Mouse (Mus musculus) forebrain, embryonic 16.5 days (tissue): ENCODE measurements around the gene Dgkb. TPM values are rescaled to one million over a fixed set of nuclear protein-coding genes. Genes with fewer than 3 reads are reported as not detected.

Experiments
- ATAC-seq: fragments of 200-750 bp; cut with Nextera tagmentation; 2 replicates; pipeline ENCODE4 v1.8.0; 2017; ENCODE audit warnings: mild to moderate bottlenecking, moderate library complexity
- H3K27ac ChIP-seq: fragments of 300-500 bp; sonication (generic); 2 replicates; pipeline ENCODE4 v1.5.1; 2014; ENCODE audit warnings: low read length, control low read depth
- H3K27me3 ChIP-seq: fragments of 300-500 bp; sonication (generic); replicated peaks from 2 replicates; pipeline ENCODE4 v1.6.1; 2014; ENCODE audit warnings: low read length; ENCODE audit not compliant: control insufficient read depth, insufficient read depth
- H3K36me3 ChIP-seq: fragments of 300-500 bp; sonication (generic); 2 replicates; pipeline ENCODE4 v1.6.1; 2014; ENCODE audit not compliant: control insufficient read depth, insufficient read depth
- H3K4me1 ChIP-seq: fragments of 300-500 bp; sonication (generic); replicated peaks from 2 replicates; pipeline ENCODE4 v1.6.1; 2014; ENCODE audit warnings: low read length; ENCODE audit not compliant: control insufficient read depth, insufficient read depth
- H3K4me2 ChIP-seq: fragments of 300-500 bp; sonication (generic); 2 replicates; pipeline ENCODE4 v1.6.1; 2014; ENCODE audit warnings: mild to moderate bottlenecking, low read length, control low read depth
- H3K4me3 ChIP-seq: fragments of 300-500 bp; sonication (generic); replicated peaks from 2 replicates; pipeline ENCODE4 v1.5.1; 2014; ENCODE audit warnings: mild to moderate bottlenecking, low read length, control low read depth
- H3K9ac ChIP-seq: fragments of 300-500 bp; sonication (generic); replicated peaks from 2 replicates; pipeline ENCODE4 v1.6.1; 2014; ENCODE audit warnings: low read depth, low read length, control low read depth
- H3K9me3 ChIP-seq: fragments of 300-500 bp; sonication (generic); 2 replicates; pipeline ENCODE4 v1.6.1; 2016; ENCODE audit warnings: low read length; ENCODE audit not compliant: control insufficient read depth
- WGBS: fragments of 180-500 bp; shearing (Covaris S2); extraction: QIAGEN DNeasy Blood & Tissue Kit; methylation state at CpG from one replicate; pipeline ENCODE4 v1.1.7; 2014; 5-methylcytosine and 5-hydroxymethylcytosine counted together
- polyA plus RNA-seq: library from polyadenylated mRNA; unstranded; fragments of >200 nt; fragmentation: Nextera tagmentation; extraction: Ambion mirVana; gene quantifications from 2 replicates; pipeline ENCODE4 v1.2.1, GENCODE M21; 2015

Dgkb gene
- polyA plus RNA-seq, 1 experiment from 2014 or later, result 6.4 TPM

DNA sequence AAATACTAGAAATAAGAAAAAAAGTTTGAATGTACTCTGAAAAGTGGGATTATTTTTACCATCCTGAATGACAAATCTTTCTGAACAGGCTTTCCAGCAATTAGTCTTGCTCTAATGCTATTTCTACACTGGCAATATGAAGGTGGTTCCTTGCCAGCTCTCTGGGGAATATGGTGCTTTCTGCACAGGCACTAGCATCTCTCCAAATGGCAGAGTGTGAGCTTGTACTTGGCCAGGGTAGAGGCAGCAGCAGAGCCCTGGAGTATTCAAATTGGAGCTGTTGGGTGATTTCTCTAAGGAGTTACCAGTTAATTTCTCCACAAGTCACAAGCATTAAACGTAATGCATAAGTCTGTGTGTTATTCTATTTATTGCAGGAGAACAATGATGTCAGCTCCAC, 569.5 kb downstream of the Dgkb start:
- WGBS, result 47% methylated on average over 1 of the region's 1 CpGs
- H3K9ac ChIP-seq, result no peak overlapping the region
- peaks cover 9% of the 10 kb centered on the region; the same call in 1 of the 2 replicates for H3K4me1 ChIP-seq
- no peak overlapping the region for H3K4me3 ChIP-seq
- H3K27ac ChIP-seq, result peak overlapping the region; percentile 28; the same call in 1 of the 2 replicates
- no peaks in the 10 kb centered on the region for H3K9me3 ChIP-seq
- H3K36me3 ChIP-seq, result no peaks in the 10 kb centered on the region
- peak; percentile 91 for ATAC-seq
- H3K4me2 ChIP-seq, result no peak overlapping the region
- no peaks in the 10 kb centered on the region for H3K27me3 ChIP-seq

DNA sequence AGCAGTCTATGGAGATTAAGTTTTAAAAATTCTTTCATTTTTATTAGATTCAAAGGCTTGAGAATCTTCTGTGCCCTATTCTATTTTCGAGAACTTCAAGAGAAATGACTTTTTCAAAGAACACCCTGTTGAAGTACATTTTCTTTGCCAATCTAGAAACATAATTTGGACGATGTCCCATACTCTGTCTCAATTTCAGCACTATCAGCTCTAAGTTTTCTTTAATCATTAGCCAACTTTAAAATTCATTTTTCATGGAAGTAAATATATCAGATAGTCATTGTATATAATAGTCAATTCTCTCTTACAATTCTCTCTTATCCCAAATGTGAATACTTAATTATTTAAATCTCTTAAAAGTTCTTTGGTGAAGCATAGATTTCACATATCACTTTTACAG, 570.1 kb downstream of the Dgkb start:
- no peak overlapping the region for H3K27ac ChIP-seq
- peaks cover 9% of the 10 kb centered on the region; the same call in 1 of the 2 replicates for H3K4me1 ChIP-seq
- WGBS, result 77% methylated on average over 2 of the region's 2 CpGs
- H3K4me3 ChIP-seq, result no peak overlapping the region
- H3K27me3 ChIP-seq, result no peaks in the 10 kb centered on the region
- no peak overlapping the region for H3K9ac ChIP-seq
- H3K36me3 ChIP-seq, result no peaks in the 10 kb centered on the region
- no peak overlapping the region for H3K4me2 ChIP-seq
- no peak for ATAC-seq
- H3K9me3 ChIP-seq, result no peaks in the 10 kb centered on the region

DNA sequence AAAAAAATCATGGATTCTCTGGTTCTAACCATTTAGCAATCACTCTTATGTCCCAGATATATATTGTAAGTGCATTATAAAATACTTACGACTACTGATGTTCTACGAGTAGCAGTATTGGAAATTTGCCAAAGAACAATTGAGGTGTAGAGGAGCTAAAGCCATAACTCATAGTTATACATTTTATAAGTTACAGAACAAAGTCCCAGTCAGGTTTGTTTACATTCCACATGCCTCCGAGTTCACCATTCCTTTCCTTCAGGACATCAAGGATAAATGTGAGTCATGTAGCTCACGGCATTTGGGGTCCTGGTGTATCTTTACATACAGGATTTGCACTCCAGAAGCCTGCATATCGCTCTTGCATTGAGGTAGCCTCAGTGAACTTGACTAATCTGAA, 570.7 kb downstream of the Dgkb start:
- Histone ChIP-seq H3K4me2 (no peak overlapping the region), H3K27me3 (no peaks in the 10 kb centered on the region), H3K36me3 (no peaks in the 10 kb centered on the region), H3K9me3 (no peaks in the 10 kb centered on the region), H3K4me3 (no peak overlapping the region), H3K9ac (no peak overlapping the region), H3K4me1 (peaks cover 9% of the 10 kb centered on the region; the same call in 1 of the 2 replicates), H3K27ac (no peak overlapping the region)
- 90% methylated on average over 5 of the region's 5 CpGs for WGBS
- no peak for ATAC-seq

DNA sequence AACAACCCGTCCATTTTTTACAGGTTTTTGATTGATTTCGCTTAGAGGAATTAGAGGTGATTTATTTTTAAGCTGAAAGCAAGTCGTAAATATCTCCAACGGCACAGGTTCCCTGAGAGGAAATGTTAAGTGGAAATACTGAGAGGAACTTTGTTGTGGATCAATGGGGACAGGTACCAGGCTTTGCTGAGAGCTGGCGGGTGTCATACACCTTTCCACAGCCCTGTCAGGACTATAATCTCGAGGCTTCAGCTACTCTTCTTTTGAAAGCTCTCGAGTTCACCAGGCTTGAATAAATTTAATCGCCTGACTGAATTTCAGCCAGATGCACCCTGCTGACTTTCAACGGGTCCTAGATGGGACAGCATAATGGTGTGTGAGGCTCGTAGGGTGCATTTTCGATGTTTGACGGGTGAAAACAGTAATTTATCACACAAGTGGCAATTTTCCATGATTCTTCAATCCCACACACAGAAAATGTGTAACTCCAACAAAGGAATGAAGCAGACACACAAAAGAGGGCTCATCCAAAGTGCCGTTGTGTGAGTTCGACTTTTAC, 580.3 kb downstream of the Dgkb start:
- H3K9me3 ChIP-seq, result no peaks in the 10 kb centered on the region
- no peaks in the 10 kb centered on the region for H3K36me3 ChIP-seq
- no peak overlapping the region for H3K4me3 ChIP-seq
- WGBS, result 37% methylated on average over 14 of the region's 14 CpGs
- H3K4me2 ChIP-seq, result no peak overlapping the region
- H3K27me3 ChIP-seq, result no peaks in the 10 kb centered on the region
- H3K4me1 ChIP-seq, result 0 out of 2 replicates have a peak, but pooled peaks cover 2% of the 10 kb centered on the region
- ATAC-seq, result peak; percentile 52
- H3K27ac ChIP-seq, result no peak overlapping the region
- H3K9ac ChIP-seq, result no peak overlapping the region

DNA sequence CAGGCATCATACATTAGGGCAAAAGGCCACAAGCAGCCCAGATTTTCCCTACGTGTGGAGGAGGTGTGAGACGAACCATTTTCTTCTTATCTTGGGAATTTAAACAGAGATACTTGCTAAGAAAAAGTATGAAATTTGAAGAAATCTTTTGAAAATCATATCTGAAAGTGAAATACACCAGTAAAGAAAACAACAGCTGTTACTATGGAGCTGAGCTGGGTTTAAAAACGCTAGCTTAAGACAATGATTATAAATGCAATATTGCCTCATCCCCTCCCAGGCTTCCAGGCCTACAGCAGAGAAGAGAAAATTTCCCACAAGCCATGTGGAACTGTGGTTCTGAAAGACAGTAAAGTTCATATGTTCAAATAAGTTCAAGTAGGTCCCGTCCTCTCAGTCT, 582.6 kb downstream of the Dgkb start:
- 78% methylated on average over 4 of the region's 4 CpGs for WGBS
- Histone ChIP-seq H3K9ac (no peak overlapping the region), H3K4me3 (no peak overlapping the region), H3K27ac (no peak overlapping the region), H3K4me1 (0 out of 2 replicates have a peak, but pooled peaks cover 2% of the 10 kb centered on the region), H3K4me2 (no peak overlapping the region), H3K27me3 (no peaks in the 10 kb centered on the region), H3K36me3 (no peaks in the 10 kb centered on the region), H3K9me3 (no peaks in the 10 kb centered on the region)
- no peak for ATAC-seq

DNA sequence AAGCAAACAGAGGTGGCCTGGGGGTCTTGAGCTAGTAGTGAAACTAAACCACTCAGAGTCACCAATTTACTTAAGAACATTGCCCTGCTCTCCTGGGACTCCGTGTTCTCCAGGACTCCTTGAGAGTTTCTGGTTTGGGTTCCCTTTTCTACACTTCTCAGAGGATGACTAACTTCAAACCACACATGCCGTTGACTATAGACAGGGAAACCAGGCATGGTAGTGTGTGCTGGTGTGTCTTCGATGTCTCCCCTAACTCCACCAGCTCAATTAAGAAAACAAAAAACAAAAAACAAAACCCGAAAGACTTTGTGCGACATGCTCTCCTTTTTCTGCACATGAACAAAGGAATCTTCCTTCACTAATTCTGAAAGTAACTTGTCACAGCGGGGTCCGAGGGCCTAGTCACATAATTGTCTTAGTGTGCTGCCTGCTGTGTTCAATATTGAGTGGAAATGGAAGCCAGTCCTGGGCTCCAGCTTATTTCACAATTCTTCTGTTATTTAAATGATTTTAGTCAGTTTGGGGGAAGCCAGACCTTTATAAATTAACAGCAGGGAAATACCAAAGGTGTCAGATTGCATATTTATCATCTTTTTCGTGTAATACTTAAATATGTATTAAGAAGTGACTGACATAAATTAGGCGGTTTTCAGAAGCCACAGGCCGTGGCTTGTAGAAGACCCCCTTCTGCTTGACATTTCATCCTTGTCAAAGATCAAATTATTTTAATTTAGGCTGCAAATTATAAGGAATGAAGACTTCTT, 618.0 kb downstream of the Dgkb start:
- Histone ChIP-seq H3K9ac (no peak overlapping the region), H3K4me2 (no peak overlapping the region), H3K4me3 (no peak overlapping the region), H3K36me3 (no peaks in the 10 kb centered on the region), H3K4me1 (peaks cover 4% of the 10 kb centered on the region; the same call in 1 of the 2 replicates), H3K9me3 (no peaks in the 10 kb centered on the region), H3K27ac (no peak overlapping the region), H3K27me3 (no peaks in the 10 kb centered on the region)
- 10% methylated on average over 10 of the region's 10 CpGs for WGBS
- peak; percentile 84 for ATAC-seq

DNA sequence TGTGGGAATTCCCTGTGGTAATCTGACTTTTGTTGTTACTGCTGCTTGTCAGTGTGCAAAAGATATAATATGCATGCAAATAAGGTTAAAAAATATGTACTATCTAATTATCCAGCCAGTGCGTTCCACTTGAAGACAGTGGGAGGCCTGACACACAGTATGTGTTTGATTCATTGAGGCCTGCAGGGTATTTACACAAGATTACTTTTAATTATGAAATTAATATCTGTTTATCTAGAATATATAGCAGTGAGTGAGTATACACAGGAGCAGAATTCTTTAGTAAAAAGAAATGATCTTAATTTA, 618.6 kb downstream of the Dgkb start:
- Histone ChIP-seq H3K4me1 (peaks cover 4% of the 10 kb centered on the region; the same call in 1 of the 2 replicates), H3K27me3 (no peaks in the 10 kb centered on the region), H3K4me2 (no peak overlapping the region), H3K9ac (no peak overlapping the region), H3K36me3 (no peaks in the 10 kb centered on the region), H3K27ac (no peak overlapping the region), H3K4me3 (no peak overlapping the region), H3K9me3 (no peaks in the 10 kb centered on the region)
- WGBS, result 9% methylated on average over 1 of the region's 1 CpGs
- peak; percentile 91 for ATAC-seq

DNA sequence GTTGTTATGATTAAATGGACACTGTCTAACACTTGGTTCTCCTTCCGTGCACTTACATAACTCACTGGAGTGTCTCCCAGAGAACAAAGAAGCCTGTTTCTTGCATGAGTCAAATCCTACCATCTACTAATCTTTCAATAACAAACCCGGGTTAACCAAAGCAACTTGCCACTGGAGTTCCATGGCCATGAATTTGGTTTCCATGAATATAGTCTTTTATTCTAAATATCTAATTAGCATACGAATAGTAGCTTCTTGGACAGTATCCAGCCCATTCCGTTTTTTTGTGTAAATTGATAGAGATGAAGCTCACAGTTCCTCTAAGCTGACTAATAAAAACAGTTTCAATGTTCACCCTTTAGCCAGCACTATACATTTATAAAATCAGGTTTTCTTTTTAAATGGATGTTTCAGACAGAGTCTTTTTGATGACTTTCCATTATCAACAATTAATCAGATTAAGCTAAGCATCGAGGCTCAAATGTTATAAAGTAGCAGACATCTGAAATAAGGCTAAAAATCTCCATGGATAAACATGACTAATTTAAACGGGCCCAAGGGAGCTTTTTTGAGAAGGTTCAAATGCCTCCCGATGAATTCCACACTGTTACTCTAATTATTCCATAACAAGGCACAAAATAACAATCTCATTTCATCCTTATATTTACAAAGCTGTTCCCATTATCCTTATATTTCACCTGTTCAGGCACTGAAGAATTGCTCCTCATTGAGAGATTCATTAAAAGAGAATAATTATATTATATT, 633.0 kb downstream of the Dgkb start:
- no peak overlapping the region for H3K27ac ChIP-seq
- no peaks in the 10 kb centered on the region for H3K36me3 ChIP-seq
- peak; percentile 55 for ATAC-seq
- no peaks in the 10 kb centered on the region for H3K4me1 ChIP-seq
- no peak overlapping the region for H3K4me3 ChIP-seq
- WGBS, result 4% methylated on average over 7 of the region's 7 CpGs
- H3K9me3 ChIP-seq, result peaks cover 2% of the 10 kb centered on the region; the same call in 1 of the 2 replicates
- no peak overlapping the region for H3K4me2 ChIP-seq
- H3K9ac ChIP-seq, result no peak overlapping the region
- no peaks in the 10 kb centered on the region for H3K27me3 ChIP-seq

DNA sequence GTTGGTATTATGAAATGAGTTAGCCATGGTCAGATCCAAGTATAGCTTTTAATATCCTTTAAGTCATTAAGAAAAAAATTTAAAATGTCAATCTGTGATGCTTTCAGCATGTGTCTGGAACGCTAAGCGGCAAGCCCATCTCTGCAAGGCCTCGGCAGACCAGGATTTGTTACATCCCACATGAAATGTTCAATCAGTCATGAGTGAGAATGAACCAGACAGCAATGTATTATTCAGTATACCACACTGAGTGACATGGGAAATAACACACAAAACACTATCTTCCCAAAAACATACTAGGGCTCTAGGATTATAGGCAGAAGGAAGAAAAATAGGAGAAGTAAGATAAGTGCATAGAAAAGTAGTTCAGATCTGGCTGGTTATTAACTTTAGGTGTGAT, 634.2 kb downstream of the Dgkb start:
- peak; percentile 43; the same call in 1 of the 2 replicates for ATAC-seq

More for the DNA sequence above, 634.2 kb downstream of the Dgkb start:
- no peaks in the 10 kb centered on the region for H3K27me3 ChIP-seq
- H3K27ac ChIP-seq, result no peak overlapping the region
- no peak overlapping the region for H3K9ac ChIP-seq
- H3K36me3 ChIP-seq, result no peaks in the 10 kb centered on the region
- no peaks in the 10 kb centered on the region for H3K4me1 ChIP-seq
- H3K4me2 ChIP-seq, result no peak overlapping the region
- WGBS, result 43% methylated on average over 3 of the region's 3 CpGs
- H3K9me3 ChIP-seq, result peaks cover 2% of the 10 kb centered on the region; the same call in 1 of the 2 replicates
- H3K4me3 ChIP-seq, result no peak overlapping the region
